In genomic region chr1:37314338-37314737, GRCm38 (mm10) we compare ENCODE assay signal across 22 mouse cellular contexts. TPM values are rescaled to one million over a fixed set of nuclear protein-coding genes. Genes with fewer than 3 reads are reported as not detected.
DNase-seq lines count a peak whose midpoint lies in the region; ATAC-seq and TF ChIP-seq lines count a peak whose summit lies in the region.
"Had no signal": no experiment of that assay in that cellular context is flagged by ENCODE, and none has a peak within 500 bp of the region (broad histone marks: within the 10 kb centered on the region; RNA-seq: fewer than 3 reads in every experiment).

No protein-coding gene starts in this region.

- peak overlapping the region; percentile 66 for H3K27ac ChIP-seq in gastrocnemius, adult 2 months
- H3K27ac ChIP-seq in heart, embryonic 14.5 days (replicated peaks in 1 of 2; ENCODE audit: control insufficient read depth in 1 of 2, insufficient read depth in 1 of 2, low read depth in 2 of 2, low read length in 2 of 2), result peak overlapping the region in 1 of 2 experiments; percentile 9; a peak in 1 of 4 replicates
- no peak overlapping the region for H3K27ac ChIP-seq in midbrain, embryonic 13.5 days
- H3K27ac ChIP-seq: hindbrain, embryonic 15.5 days; kidney, embryonic 15.5 days; limb, embryonic 12.5 days; midbrain, embryonic 12.5 days; neural tube, embryonic 12.5 days had no signal

- intact Hi-C loops in gastrocnemius, adult 2 months (cut with DNase I), result no loop called here

- WGBS in heart, embryonic 14.5 days, result 37% methylated on average over 7 of the region's 7 CpGs
- 55% methylated on average over 7 of the region's 7 CpGs for WGBS in midbrain, embryonic 13.5 days

- DNase-seq in gastrocnemius, adult 2 months, result no peak
- DNase-seq in gastrocnemius, adult 18-20 months (ENCODE audit: low spot score), result no peak
- no peak for DNase-seq in heart, adult 11 months
- DNase-seq in retina, postnatal 1 day, result peak; percentile 52
- DNase-seq in retina, embryonic 14.5 days (ENCODE audit: low spot score), result no peak
- no peak for DNase-seq in urinary bladder, postnatal 25 days (ENCODE audit: low spot score)
- DNase-seq: adrenal gland, postnatal 10 days; cerebellum, adult 8-10 months; cerebellum, postnatal 36 days; kidney, postnatal 36 days; layer of hippocampus, postnatal 36 days; liver, embryonic 13.5 days; lung, postnatal 4 days; thymus, postnatal 14 days had no signal

- TF ChIP-seq CTCF in gastrocnemius, adult 2 months (IDR thresholded peaks at IDR 0.05), result no peak

- H3K36me3 ChIP-seq in heart, embryonic 14.5 days (ENCODE audit: control insufficient read depth, insufficient read depth, low read length), result no peaks in the 10 kb centered on the region
- H3K36me3 ChIP-seq in midbrain, embryonic 13.5 days, result no peaks in the 10 kb centered on the region
- H3K36me3 ChIP-seq: hindbrain, embryonic 15.5 days; kidney, embryonic 15.5 days; limb, embryonic 12.5 days; liver, embryonic 13.5 days; midbrain, embryonic 12.5 days; neural tube, embryonic 12.5 days had no signal

- H3K9me3 ChIP-seq in heart, embryonic 14.5 days (ENCODE audit: control insufficient read depth, low read length), result 0 out of 2 replicates have a peak, but pooled peaks cover 4% of the 10 kb centered on the region
- H3K9me3 ChIP-seq in midbrain, embryonic 13.5 days, result no peaks in the 10 kb centered on the region
- H3K9me3 ChIP-seq: hindbrain, embryonic 15.5 days; kidney, embryonic 15.5 days; liver, embryonic 13.5 days had no signal

- peak overlapping the region; percentile 11; the same call in 1 of the 2 replicates for H3K9ac ChIP-seq in heart, embryonic 14.5 days (ENCODE audit: low read length)
- no peak overlapping the region for H3K9ac ChIP-seq in midbrain, embryonic 13.5 days (replicated peaks)
- H3K9ac ChIP-seq: hindbrain, embryonic 15.5 days; kidney, embryonic 15.5 days; limb, embryonic 12.5 days; liver, embryonic 13.5 days; midbrain, embryonic 12.5 days; neural tube, embryonic 12.5 days had no signal

- ATAC-seq in heart, embryonic 14.5 days (ENCODE audit: insufficient number of reproducible peaks, insufficient read depth, low FRiP score, low read depth), result no peak
- ATAC-seq in midbrain, embryonic 13.5 days, result no peak
- ATAC-seq: forebrain, embryonic 14.5 days had no signal

- no peaks in the 10 kb centered on the region for H3K27me3 ChIP-seq in heart, embryonic 14.5 days (ENCODE audit: control insufficient read depth, insufficient read depth, low read length)
- no peaks in the 10 kb centered on the region for H3K27me3 ChIP-seq in midbrain, embryonic 13.5 days
- H3K27me3 ChIP-seq: hindbrain, embryonic 15.5 days; kidney, embryonic 15.5 days; limb, embryonic 12.5 days; liver, embryonic 13.5 days; midbrain, embryonic 12.5 days; neural tube, embryonic 12.5 days had no signal

- H3K4me3 ChIP-seq in gastrocnemius, adult 2 months, result no peak overlapping the region
- no peak overlapping the region for H3K4me3 ChIP-seq in heart, embryonic 14.5 days (ENCODE audit: control insufficient read depth in 1 of 2, insufficient read depth in 1 of 2, low read depth in 1 of 2, low read length in 2 of 2)
- no peak overlapping the region for H3K4me3 ChIP-seq in midbrain, embryonic 13.5 days (replicated peaks)
- H3K4me3 ChIP-seq: hindbrain, embryonic 15.5 days; kidney, embryonic 15.5 days; limb, embryonic 12.5 days; liver, embryonic 13.5 days; midbrain, embryonic 12.5 days; neural tube, embryonic 12.5 days had no signal

- H3K4me2 ChIP-seq in heart, embryonic 14.5 days (ENCODE audit: low read length), result no peak overlapping the region
- H3K4me2 ChIP-seq in midbrain, embryonic 13.5 days (replicated peaks), result no peak overlapping the region
- H3K4me2 ChIP-seq: hindbrain, embryonic 15.5 days; kidney, embryonic 15.5 days; limb, embryonic 12.5 days; liver, embryonic 13.5 days; midbrain, embryonic 12.5 days; neural tube, embryonic 12.5 days had no signal

- peaks cover 13 to 21% of the 10 kb centered on the region in 2 experiments for H3K4me1 ChIP-seq in heart, embryonic 14.5 days (ENCODE audit: control insufficient read depth in 2 of 2, insufficient read depth in 2 of 2, low read length in 2 of 2)
- H3K4me1 ChIP-seq in midbrain, embryonic 13.5 days (replicated peaks), result peaks cover 11% of the 10 kb centered on the region

RNA-seq across cellular contexts. Expression of gene Inpp4a, which starts 14.7 kb away (rescaled TPM):
- 10 to 100 TPM; 18.0 to 19.5 TPM for total RNA-seq in gastrocnemius, adult 2 months (2021)
- 10 to 100 TPM; 18.8 to 19.2 TPM for total RNA-seq in gastrocnemius, adult 18-20 months (2021)
- polyA plus RNA-seq in heart, embryonic 14.5 days (2014; fragmentation: Nextera tagmentation; extraction: Ambion mirVana), result 13.7 and 15.5 TPM in 2 replicates
- polyA plus RNA-seq in midbrain, embryonic 13.5 days (2015; fragmentation: Nextera tagmentation; extraction: Ambion mirVana), result 52.0 and 55.1 TPM in 2 replicates
